Mouse (Mus musculus) heart, embryonic 13.5 days (tissue): ENCODE measurements around the gene Fbxo40. TPM values are rescaled to one million over a fixed set of nuclear protein-coding genes. Genes with fewer than 3 reads are reported as not detected.

Experiments
- ATAC-seq: fragments of 200-750 bp; cut with Nextera tagmentation; 2 replicates; pipeline ENCODE4 v1.8.0; 2017; ENCODE audit warnings: moderate TSS enrichment; ENCODE audit not compliant: insufficient number of reproducible peaks, low FRiP score, low TSS enrichment; ENCODE audit errors: extremely low read depth
- H3K27ac ChIP-seq: fragments of 300-500 bp; sonication (generic); replicated peaks from 2 replicates; pipeline ENCODE4 v1.5.1; 2015; ENCODE audit warnings: moderate library complexity, mild to moderate bottlenecking, inconsistent platforms
- H3K27me3 ChIP-seq: fragments of 300-500 bp; sonication (generic); replicated peaks from 2 replicates; pipeline ENCODE4 v1.6.1; 2015; ENCODE audit warnings: mild to moderate bottlenecking, inconsistent platforms
- H3K36me3 ChIP-seq: fragments of 300-500 bp; sonication (generic); 2 replicates; pipeline ENCODE4 v1.6.1; 2015; ENCODE audit warnings: mild to moderate bottlenecking, inconsistent platforms
- H3K4me1 ChIP-seq: fragments of 300-500 bp; sonication (generic); 2 replicates; pipeline ENCODE4 v1.6.1; 2015; ENCODE audit warnings: inconsistent platforms
- H3K4me2 ChIP-seq: fragments of 300-500 bp; sonication (generic); 2 replicates; pipeline ENCODE4 v1.6.1; 2015; ENCODE audit warnings: inconsistent platforms, mild to moderate bottlenecking, moderate library complexity
- H3K4me3 ChIP-seq: fragments of 300-500 bp; sonication (generic); 2 replicates; pipeline ENCODE4 v1.5.1; 2015; ENCODE audit warnings: moderate library complexity, mild to moderate bottlenecking, inconsistent platforms
- H3K9ac ChIP-seq: fragments of 300-500 bp; sonication (generic); 2 replicates; pipeline ENCODE4 v1.6.1; 2015; ENCODE audit warnings: inconsistent platforms, mild to moderate bottlenecking, moderate library complexity
- H3K9me3 ChIP-seq: fragments of 300-500 bp; sonication (generic); 2 replicates; pipeline ENCODE4 v1.6.1; 2016; ENCODE audit warnings: inconsistent platforms
- WGBS: fragments of 180-500 bp; shearing (Covaris S2); methylation state at CpG from one replicate; pipeline ENCODE4 v1.1.7; 2015; ENCODE audit warnings: mixed read lengths; 5-methylcytosine and 5-hydroxymethylcytosine counted together
- polyA plus RNA-seq: library from polyadenylated mRNA; unstranded; fragments of >200 nt; fragmentation: Nextera tagmentation; extraction: Ambion mirVana; gene quantifications from 2 replicates; pipeline ENCODE4 v1.2.1, GENCODE M21; 2015

Gene Fbxo40
- polyA plus RNA-seq, 1 experiment from 2014 or later = 8.5 TPM

GRCm38 (mm10) chr16:36930231-36931136 is 59.8 kb downstream of the Fbxo40 start:
- H3K9ac ChIP-seq = no peak overlapping the region
- H3K4me3 ChIP-seq = no peak overlapping the region
- peaks cover 77% of the 10 kb centered on the region for H3K36me3 ChIP-seq
- whole genome bisulfite sequencing = 60% methylated on average over 11 of the region's 11 CpGs
- peaks cover 17% of the 10 kb centered on the region for H3K4me1 ChIP-seq
- ATAC-seq = no peak
- H3K27me3 ChIP-seq = no peaks in the 10 kb centered on the region
- no peak overlapping the region for H3K4me2 ChIP-seq
- no peak overlapping the region for H3K27ac ChIP-seq
- H3K9me3 ChIP-seq = no peaks in the 10 kb centered on the region

- H3K36me3 ChIP-seq = peaks cover 90% of the 10 kb centered on the region
- no peak overlapping the region for H3K4me3 ChIP-seq
- no peak for ATAC-seq
- H3K4me2 ChIP-seq = no peak overlapping the region
- H3K4me1 ChIP-seq = peaks cover 8% of the 10 kb centered on the region
- WGBS = 89% methylated on average over 7 of the region's 7 CpGs
- no peak overlapping the region for H3K9ac ChIP-seq
- H3K27me3 ChIP-seq = no peaks in the 10 kb centered on the region
- no peaks in the 10 kb centered on the region for H3K9me3 ChIP-seq
- H3K27ac ChIP-seq = no peak overlapping the region
These were observed 61.1 kb downstream of the Fbxo40 start for GRCm38 (mm10) chr16:36929216-36929615.

- 87% methylated on average over 8 of the region's 8 CpGs for WGBS
- no peaks in the 10 kb centered on the region for H3K27me3 ChIP-seq
- H3K4me2 ChIP-seq = no peak overlapping the region
- H3K27ac ChIP-seq = no peak overlapping the region
- no peak overlapping the region for H3K4me3 ChIP-seq
- H3K9me3 ChIP-seq = no peaks in the 10 kb centered on the region
- peaks cover 96% of the 10 kb centered on the region for H3K36me3 ChIP-seq
- no peak overlapping the region for H3K9ac ChIP-seq
- H3K4me1 ChIP-seq = no peaks in the 10 kb centered on the region
- no peak for ATAC-seq
These were observed 62.2 kb downstream of the Fbxo40 start for GRCm38 (mm10) chr16:36928106-36928500.

- no peak overlapping the region for H3K4me2 ChIP-seq
- H3K27ac ChIP-seq = no peak overlapping the region
- H3K4me3 ChIP-seq = no peak overlapping the region
- no peaks in the 10 kb centered on the region for H3K9me3 ChIP-seq
- no peaks in the 10 kb centered on the region for H3K27me3 ChIP-seq
- no peak overlapping the region for H3K9ac ChIP-seq
- ATAC-seq = no peak
- peaks cover 95% of the 10 kb centered on the region for H3K36me3 ChIP-seq
- H3K4me1 ChIP-seq = no peaks in the 10 kb centered on the region
- 77% methylated on average over 10 of the region's 10 CpGs for WGBS
These were observed 62.7 kb downstream of the Fbxo40 start for GRCm38 (mm10) chr16:36927495-36928105.

- no peak for ATAC-seq
- H3K9ac ChIP-seq = no peak overlapping the region
- no peak overlapping the region for H3K4me3 ChIP-seq
- H3K36me3 ChIP-seq = peaks cover 94% of the 10 kb centered on the region
- no peaks in the 10 kb centered on the region for H3K4me1 ChIP-seq
- no peaks in the 10 kb centered on the region for H3K27me3 ChIP-seq
- H3K9me3 ChIP-seq = no peaks in the 10 kb centered on the region
- WGBS = 86% methylated on average over 10 of the region's 10 CpGs
- no peak overlapping the region for H3K27ac ChIP-seq
- H3K4me2 ChIP-seq = no peak overlapping the region
These were observed 63.5 kb downstream of the Fbxo40 start for GRCm38 (mm10) chr16:36926514-36927447.

- no peaks in the 10 kb centered on the region for H3K27me3 ChIP-seq
- WGBS = 77% methylated on average over 6 of the region's 6 CpGs
- peaks cover 93% of the 10 kb centered on the region for H3K36me3 ChIP-seq
- H3K9me3 ChIP-seq = no peaks in the 10 kb centered on the region
- H3K4me1 ChIP-seq = no peaks in the 10 kb centered on the region
- H3K27ac ChIP-seq = no peak overlapping the region
- no peak for ATAC-seq
- H3K9ac ChIP-seq = no peak overlapping the region
- H3K4me3 ChIP-seq = no peak overlapping the region
- no peak overlapping the region for H3K4me2 ChIP-seq
These were observed 64.5 kb downstream of the Fbxo40 start for GRCm38 (mm10) chr16:36925797-36926196.

GRCm38 (mm10) chr16:36925351-36925750 is 64.9 kb downstream of the Fbxo40 start:
- no peaks in the 10 kb centered on the region for H3K9me3 ChIP-seq
- no peaks in the 10 kb centered on the region for H3K27me3 ChIP-seq
- no peak overlapping the region for H3K9ac ChIP-seq
- H3K36me3 ChIP-seq = peaks cover 91% of the 10 kb centered on the region
- ATAC-seq = no peak
- H3K27ac ChIP-seq = no peak overlapping the region
- H3K4me1 ChIP-seq = no peaks in the 10 kb centered on the region
- no peak overlapping the region for H3K4me3 ChIP-seq
- 80% methylated on average over 6 of the region's 6 CpGs for WGBS
- no peak overlapping the region for H3K4me2 ChIP-seq

GRCm38 (mm10) chr16:36924312-36924711 is 66.0 kb downstream of the Fbxo40 start:
- Histone ChIP-seq H3K4me3 (no peak overlapping the region), H3K9me3 (no peaks in the 10 kb centered on the region), H3K9ac (no peak overlapping the region), H3K36me3 (peaks cover 91% of the 10 kb centered on the region), H3K27ac (no peak overlapping the region), H3K27me3 (no peaks in the 10 kb centered on the region), H3K4me2 (no peak overlapping the region), H3K4me1 (no peaks in the 10 kb centered on the region)
- 90% methylated on average over 8 of the region's 8 CpGs for WGBS
- no peak for ATAC-seq

- ATAC-seq = no peak
- H3K4me1 ChIP-seq = no peaks in the 10 kb centered on the region
- no peaks in the 10 kb centered on the region for H3K27me3 ChIP-seq
- WGBS = 80% methylated on average over 6 of the region's 6 CpGs
- H3K36me3 ChIP-seq = peaks cover 90% of the 10 kb centered on the region
- H3K4me3 ChIP-seq = no peak overlapping the region
- no peak overlapping the region for H3K9ac ChIP-seq
- H3K27ac ChIP-seq = no peak overlapping the region
- H3K4me2 ChIP-seq = no peak overlapping the region
- H3K9me3 ChIP-seq = no peaks in the 10 kb centered on the region
These were observed 68.3 kb downstream of the Fbxo40 start for GRCm38 (mm10) chr16:36921980-36922379.

GRCm38 (mm10) chr16:36921067-36921613 is 69.1 kb downstream of the Fbxo40 start:
- H3K27ac ChIP-seq = no peak overlapping the region
- no peaks in the 10 kb centered on the region for H3K27me3 ChIP-seq
- H3K4me3 ChIP-seq = no peak overlapping the region
- no peaks in the 10 kb centered on the region for H3K4me1 ChIP-seq
- 88% methylated on average over 8 of the region's 8 CpGs for WGBS
- no peaks in the 10 kb centered on the region for H3K9me3 ChIP-seq
- no peak for ATAC-seq
- no peak overlapping the region for H3K4me2 ChIP-seq
- H3K9ac ChIP-seq = no peak overlapping the region
- peaks cover 89% of the 10 kb centered on the region for H3K36me3 ChIP-seq

- Histone ChIP-seq H3K4me1 (no peaks in the 10 kb centered on the region), H3K9me3 (no peaks in the 10 kb centered on the region), H3K27ac (no peak overlapping the region), H3K4me2 (no peak overlapping the region), H3K27me3 (no peaks in the 10 kb centered on the region), H3K36me3 (peaks cover 89% of the 10 kb centered on the region), H3K4me3 (no peak overlapping the region), H3K9ac (no peak overlapping the region)
- 69% methylated on average over 3 of the region's 3 CpGs for WGBS
- no peak for ATAC-seq
These were observed 69.9 kb downstream of the Fbxo40 start for GRCm38 (mm10) chr16:36920410-36920809.
